Mouse (Mus musculus) T-helper 1 cell (primary cell): ENCODE results near the gene Mrpl54.

Source experiments
- in situ Hi-C: fragments of 300-600 bp; cut with MboI, MseI; formaldehyde crosslinking; loops from one replicate; pipeline ENCODE4 v1.15.1; 2025; ENCODE audit warnings: high pct_unique_total_duplicates

Mrpl54 gene

GRCm38 (mm10) chr10:81266211-81267105 is at the start of gene Mrpl54, which contains the start of gene Apba3:
TSS of gene Mrpl54 (minus strand) at chr10:81266934.
TSS of gene Apba3 (plus strand) at chr10:81266960.
- in situ Hi-C loops, result no loop called here

GRCm38 (mm10) chr10:81315587-81315986 is 48.9 kb upstream of the Mrpl54 start:
- in situ Hi-C loops, result no loop called here

GRCm38 (mm10) chr10:81314201-81314600 is 47.5 kb upstream of the Mrpl54 start:
- in situ Hi-C loops, result no loop called here

- in situ Hi-C loops, result no loop called here
Measured at GRCm38 (mm10) chr10:81313581-81313980, 46.8 kb upstream of the Mrpl54 start.

GRCm38 (mm10) chr10:81309571-81309970 is 42.8 kb upstream of the Mrpl54 start:
- in situ Hi-C loops, result no loop called here

GRCm38 (mm10) chr10:81306837-81307682 is 40.3 kb upstream of the Mrpl54 start:
- in situ Hi-C loops, result no loop called here

- in situ Hi-C loops, result no loop called here
Measured at GRCm38 (mm10) chr10:81306173-81306668, 39.5 kb upstream of the Mrpl54 start.

GRCm38 (mm10) chr10:81305663-81306062 is 38.9 kb upstream of the Mrpl54 start:
- in situ Hi-C loops, result no loop called here

GRCm38 (mm10) chr10:81304597-81305238 is 38.0 kb upstream of the Mrpl54 start:
- in situ Hi-C loops, result no loop called here

- in situ Hi-C loops, result no loop called here
Measured at GRCm38 (mm10) chr10:81303761-81304160, 37.0 kb upstream of the Mrpl54 start.

GRCm38 (mm10) chr10:81303258-81303657 is 36.5 kb upstream of the Mrpl54 start:
- in situ Hi-C loops, result no loop called here

GRCm38 (mm10) chr10:81302781-81303218 is 36.1 kb upstream of the Mrpl54 start:
- in situ Hi-C loops, result no loop called here

- in situ Hi-C loops, result no loop called here
Measured at GRCm38 (mm10) chr10:81302288-81302687, 35.6 kb upstream of the Mrpl54 start.

GRCm38 (mm10) chr10:81301321-81301720 is 34.6 kb upstream of the Mrpl54 start:
- in situ Hi-C loops, result no loop called here

GRCm38 (mm10) chr10:81300352-81300907 is 33.7 kb upstream of the Mrpl54 start:
- in situ Hi-C loops, result no loop called here

GRCm38 (mm10) chr10:81299585-81300351 is 33.0 kb upstream of the Mrpl54 start:
- in situ Hi-C loops, result no loop called here

- in situ Hi-C loops, result no loop called here
Measured at GRCm38 (mm10) chr10:81298369-81299100, 31.8 kb upstream of the Mrpl54 start.

GRCm38 (mm10) chr10:81297845-81298244 is 31.1 kb upstream of the Mrpl54 start:
- in situ Hi-C loops, result no loop called here

GRCm38 (mm10) chr10:81297246-81297645 is 30.5 kb upstream of the Mrpl54 start:
- in situ Hi-C loops, result no loop called here

GRCm38 (mm10) chr10:81295185-81295584 is 28.5 kb upstream of the Mrpl54 start:
- in situ Hi-C loops, result no loop called here
